Mouse (Mus musculus): ENCODE results near the gene Map1b. TPM values are rescaled to one million over a fixed set of nuclear protein-coding genes. Genes with fewer than 3 reads are reported as not detected.

The Map1b gene
- polyA plus RNA-seq, 1 experiment from 2014 or later, result 72.0 TPM

DNA sequence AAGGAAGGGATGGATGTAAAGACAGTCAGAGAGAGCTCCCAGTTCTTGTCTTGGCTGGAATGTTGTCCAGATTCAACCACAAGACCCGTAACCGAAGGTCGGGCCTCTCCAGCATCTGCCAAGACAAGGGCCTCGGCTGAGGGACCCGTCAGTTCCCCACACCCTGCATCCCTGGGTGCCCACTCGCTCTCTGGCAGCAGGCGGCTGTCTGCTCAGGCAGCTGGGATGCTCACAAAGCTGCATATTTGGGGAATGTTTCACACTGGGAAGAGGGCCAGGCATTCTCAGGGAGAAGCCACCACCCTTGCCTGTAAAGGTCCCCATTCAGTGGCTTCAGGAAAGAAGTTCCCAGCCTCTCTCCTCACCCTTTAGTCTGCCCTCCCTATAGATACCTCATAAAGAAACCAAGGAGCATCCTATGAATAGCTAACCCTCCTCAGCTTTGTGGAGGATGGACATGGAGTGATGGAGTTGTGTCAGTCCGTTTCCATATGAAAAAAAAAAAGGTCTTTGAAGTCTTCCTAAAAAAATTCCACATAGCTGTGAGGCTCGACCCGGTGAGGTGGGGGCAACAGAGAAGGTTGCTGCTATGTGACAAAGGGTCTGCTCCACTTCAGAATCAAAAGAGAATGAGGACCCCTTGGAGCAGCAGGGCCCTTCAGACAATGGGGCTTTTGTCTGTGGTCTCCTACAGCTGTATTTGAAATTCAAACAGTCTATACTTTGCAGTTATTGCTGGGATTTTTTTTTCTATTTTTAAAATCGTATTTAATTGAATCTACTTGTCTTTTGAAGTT is 68.7 kb downstream of the Map1b start:
- no peaks in the 10 kb centered on the region for H3K36me3 ChIP-seq (ENCODE audit: control insufficient read depth, insufficient read depth, low read length)
- WGBS, result 74% methylated on average over 11 of the region's 11 CpGs
- H3K9ac ChIP-seq (ENCODE audit: low read length), result no peak overlapping the region
- H3K27ac ChIP-seq (replicated peaks; ENCODE audit: low read depth, low read length), result no peak overlapping the region
- H3K4me1 ChIP-seq (ENCODE audit: control insufficient read depth, insufficient read depth, low read length), result peaks cover 11% of the 10 kb centered on the region
- H3K9me3 ChIP-seq (ENCODE audit: control insufficient read depth, low read length), result no peaks in the 10 kb centered on the region
- no peak overlapping the region for H3K4me3 ChIP-seq (ENCODE audit: low read depth, low read length)
- H3K4me2 ChIP-seq (ENCODE audit: low read depth, severe bottlenecking), result no peak overlapping the region
- H3K27me3 ChIP-seq (ENCODE audit: control insufficient read depth, insufficient read depth, low read length), result no peaks in the 10 kb centered on the region
- no peak for DNase-seq (ENCODE audit: low spot score)
- no peak for ATAC-seq (ENCODE audit: insufficient number of reproducible peaks, low FRiP score, low TSS enrichment, low read depth)

DNA sequence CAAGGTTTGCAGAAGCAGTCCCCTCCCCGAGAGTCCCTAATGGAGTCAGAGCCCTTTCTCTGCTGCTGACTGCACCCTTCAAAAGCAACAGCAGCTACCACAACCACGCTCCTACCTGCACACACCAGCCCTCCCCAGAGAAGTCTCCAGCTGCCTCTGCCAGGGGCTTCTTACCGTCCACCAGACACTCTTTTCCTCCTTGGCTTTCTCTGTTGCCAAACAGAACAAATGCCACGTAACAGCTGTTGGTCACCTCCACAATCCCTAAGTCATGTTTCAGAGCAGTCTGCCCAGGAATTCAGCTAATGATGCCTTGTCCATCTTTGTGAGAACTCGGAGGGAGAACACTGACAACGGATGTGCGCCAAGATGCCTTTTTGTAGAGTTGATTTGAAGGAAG is 69.3 kb downstream of the Map1b start:
- ATAC-seq (ENCODE audit: insufficient number of reproducible peaks, low FRiP score, low TSS enrichment, low read depth), result no peak
- Histone ChIP-seq H3K36me3 (ENCODE audit: control insufficient read depth, insufficient read depth, low read length) (no peaks in the 10 kb centered on the region), H3K27me3 (ENCODE audit: control insufficient read depth, insufficient read depth, low read length) (no peaks in the 10 kb centered on the region), H3K4me2 (ENCODE audit: low read depth, severe bottlenecking) (no peak overlapping the region), H3K27ac (replicated peaks; ENCODE audit: low read depth, low read length) (no peak overlapping the region), H3K9me3 (ENCODE audit: control insufficient read depth, low read length) (no peaks in the 10 kb centered on the region), H3K9ac (ENCODE audit: low read length) (no peak overlapping the region), H3K4me1 (ENCODE audit: control insufficient read depth, insufficient read depth, low read length) (peaks cover 17% of the 10 kb centered on the region), H3K4me3 (ENCODE audit: low read depth, low read length) (no peak overlapping the region)
- 84% methylated on average over 7 of the region's 7 CpGs for WGBS
- DNase-seq (ENCODE audit: low spot score), result no peak

DNA sequence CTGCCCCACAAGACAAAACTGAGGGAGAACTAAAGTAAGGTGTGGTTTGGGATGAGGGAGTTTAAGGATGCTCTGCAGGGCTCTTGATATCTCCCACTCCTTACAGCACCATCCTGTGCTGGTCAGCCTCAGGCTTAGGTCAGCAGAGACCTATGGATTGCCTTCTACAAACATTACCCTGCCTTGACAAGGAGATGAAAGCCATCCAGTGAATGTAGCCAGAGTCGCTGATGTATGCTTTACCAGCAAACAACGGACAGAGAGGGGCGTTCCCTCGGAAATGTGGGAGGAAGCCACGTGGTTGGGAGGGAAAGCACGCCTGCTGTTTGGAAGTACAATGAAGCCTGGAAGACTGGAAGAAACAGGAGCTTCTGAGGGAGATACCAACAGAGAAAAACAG is 71.5 kb downstream of the Map1b start:
- DNase-seq (ENCODE audit: low spot score) (peak; percentile 66), ATAC-seq (ENCODE audit: insufficient number of reproducible peaks, low FRiP score, low TSS enrichment, low read depth) (no peak)
- peak overlapping the region; percentile 19; the same call in 1 of the 2 replicates for H3K4me2 ChIP-seq (ENCODE audit: low read depth, severe bottlenecking)
- WGBS, result 4% methylated on average over 6 of the region's 6 CpGs
- H3K27me3 ChIP-seq (ENCODE audit: control insufficient read depth, insufficient read depth, low read length), result no peaks in the 10 kb centered on the region
- no peak overlapping the region for H3K27ac ChIP-seq (replicated peaks; ENCODE audit: low read depth, low read length)
- no peaks in the 10 kb centered on the region for H3K36me3 ChIP-seq (ENCODE audit: control insufficient read depth, insufficient read depth, low read length)
- no peaks in the 10 kb centered on the region for H3K9me3 ChIP-seq (ENCODE audit: control insufficient read depth, low read length)
- peaks cover 23% of the 10 kb centered on the region for H3K4me1 ChIP-seq (ENCODE audit: control insufficient read depth, insufficient read depth, low read length)
- H3K9ac ChIP-seq (ENCODE audit: low read length), result no peak overlapping the region
- H3K4me3 ChIP-seq (ENCODE audit: low read depth, low read length), result no peak overlapping the region

DNA sequence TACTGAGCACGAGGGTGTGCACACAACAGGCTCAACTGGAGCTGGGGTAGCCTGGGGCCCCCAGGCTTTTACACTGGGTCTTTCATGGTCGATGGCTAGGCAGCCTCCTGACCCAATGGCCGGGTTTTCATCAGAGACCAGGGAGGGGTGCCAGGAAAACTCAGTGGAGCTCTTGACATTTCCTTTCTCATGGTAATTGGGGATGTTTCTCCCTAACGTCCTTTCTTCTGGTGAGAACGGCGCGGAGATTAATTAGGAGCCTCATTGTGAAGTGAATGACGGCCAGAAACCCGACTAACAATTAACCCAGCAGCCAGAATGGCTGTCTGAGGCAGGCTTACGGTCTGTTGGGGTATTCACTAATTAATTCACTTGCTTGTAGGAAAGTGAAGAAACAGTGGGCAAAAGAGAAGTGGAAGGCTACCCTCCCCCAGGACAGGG is 71.9 kb downstream of the Map1b start:
- ATAC-seq (ENCODE audit: insufficient number of reproducible peaks, low FRiP score, low TSS enrichment, low read depth), result no peak
- H3K4me2 ChIP-seq (ENCODE audit: low read depth, severe bottlenecking), result no peak overlapping the region

DNA sequence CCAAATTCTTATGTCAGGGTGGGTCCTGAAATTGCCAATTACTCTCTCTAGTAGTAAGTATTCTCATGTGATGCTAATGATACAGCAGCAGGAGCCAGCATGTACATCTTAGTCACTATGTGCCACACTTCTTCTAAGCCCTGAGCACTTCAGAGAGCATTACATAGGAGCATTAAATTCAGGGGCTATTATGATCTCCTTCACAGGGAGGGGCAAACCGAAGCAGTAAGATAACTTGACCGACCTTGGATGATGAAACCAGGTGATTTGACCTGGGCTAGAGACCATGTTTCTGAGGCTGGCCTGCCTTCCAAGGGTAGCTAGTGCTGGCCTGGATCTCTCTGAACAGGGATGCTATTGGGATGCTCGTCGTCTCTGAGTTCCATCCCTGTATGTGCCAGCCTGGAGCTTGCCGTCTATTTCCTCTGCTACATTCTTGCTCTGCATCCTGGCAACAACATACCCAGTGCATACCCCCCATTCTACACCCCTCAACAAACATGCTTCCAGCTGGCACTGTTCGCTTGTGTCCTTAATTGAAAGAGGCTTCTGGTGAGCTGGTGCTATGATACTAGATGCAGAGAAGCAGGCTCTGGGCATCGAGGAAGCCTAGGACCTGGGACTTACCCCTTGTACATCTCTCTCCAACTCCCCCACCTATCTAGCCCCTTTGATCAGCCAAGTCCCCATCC is 72.7 kb downstream of the Map1b start:
- Histone ChIP-seq H3K4me2 (ENCODE audit: low read depth, severe bottlenecking) (no peak overlapping the region), H3K4me3 (ENCODE audit: low read depth, low read length) (no peak overlapping the region), H3K4me1 (ENCODE audit: control insufficient read depth, insufficient read depth, low read length) (peaks cover 23% of the 10 kb centered on the region), H3K27ac (replicated peaks; ENCODE audit: low read depth, low read length) (no peak overlapping the region), H3K9ac (ENCODE audit: low read length) (no peak overlapping the region), H3K27me3 (ENCODE audit: control insufficient read depth, insufficient read depth, low read length) (no peaks in the 10 kb centered on the region), H3K36me3 (ENCODE audit: control insufficient read depth, insufficient read depth, low read length) (no peaks in the 10 kb centered on the region), H3K9me3 (ENCODE audit: control insufficient read depth, low read length) (no peaks in the 10 kb centered on the region)
- WGBS, result 86% methylated on average over 7 of the region's 7 CpGs
- no peak for ATAC-seq (ENCODE audit: insufficient number of reproducible peaks, low FRiP score, low TSS enrichment, low read depth)
- no peak for DNase-seq (ENCODE audit: low spot score)

More for the DNA sequence above, 71.9 kb downstream of the Map1b start:
- Histone ChIP-seq H3K9ac (ENCODE audit: low read length) (no peak overlapping the region), H3K36me3 (ENCODE audit: control insufficient read depth, insufficient read depth, low read length) (no peaks in the 10 kb centered on the region), H3K27ac (replicated peaks; ENCODE audit: low read depth, low read length) (no peak overlapping the region), H3K4me1 (ENCODE audit: control insufficient read depth, insufficient read depth, low read length) (peaks cover 23% of the 10 kb centered on the region), H3K4me3 (ENCODE audit: low read depth, low read length) (no peak overlapping the region), H3K27me3 (ENCODE audit: control insufficient read depth, insufficient read depth, low read length) (no peaks in the 10 kb centered on the region), H3K9me3 (ENCODE audit: control insufficient read depth, low read length) (no peaks in the 10 kb centered on the region)
- 11% methylated on average over 10 of the region's 10 CpGs for WGBS
- no peak for DNase-seq (ENCODE audit: low spot score)

DNA sequence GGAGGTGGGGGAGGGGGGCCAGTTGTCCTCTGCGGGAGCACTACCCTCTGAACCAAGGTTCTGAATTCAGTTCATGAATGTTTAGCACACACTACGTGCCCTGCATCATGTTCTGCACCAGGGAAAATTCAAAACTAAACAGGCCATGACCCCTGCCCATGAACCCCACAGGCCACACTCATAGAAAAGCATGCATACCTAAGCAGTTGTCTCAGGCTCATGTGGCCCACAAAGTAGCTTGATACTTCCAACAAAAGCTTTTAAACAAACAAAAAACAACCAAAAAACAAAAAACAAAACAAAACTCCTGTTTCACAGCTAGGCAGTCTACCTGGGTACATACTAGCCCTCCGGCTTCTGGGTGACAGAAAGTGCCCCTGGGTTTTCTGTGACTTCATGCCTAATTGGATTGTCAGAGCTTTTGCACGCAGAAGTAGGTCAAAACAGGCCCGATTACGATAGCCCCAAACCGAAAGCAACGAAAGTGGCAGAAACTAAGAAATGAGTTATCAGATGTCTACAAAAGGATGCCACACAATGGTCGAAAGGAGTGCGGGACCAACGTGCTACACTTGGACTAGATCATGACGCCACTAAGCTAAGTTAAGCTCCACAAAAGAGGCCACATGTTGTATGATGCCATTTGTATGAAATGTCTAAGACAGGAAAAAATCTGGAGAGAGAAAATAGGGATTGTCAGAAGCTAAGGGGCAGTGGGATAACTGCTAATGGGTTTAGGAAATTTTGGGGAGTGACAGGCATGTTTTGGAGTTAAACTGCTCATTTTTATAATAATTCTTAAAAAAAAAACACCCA is 73.7 kb downstream of the Map1b start:
- Histone ChIP-seq H3K4me3 (ENCODE audit: low read depth, low read length) (no peak overlapping the region), H3K4me2 (ENCODE audit: low read depth, severe bottlenecking) (no peak overlapping the region), H3K27me3 (ENCODE audit: control insufficient read depth, insufficient read depth, low read length) (no peaks in the 10 kb centered on the region), H3K9me3 (ENCODE audit: control insufficient read depth, low read length) (no peaks in the 10 kb centered on the region), H3K27ac (replicated peaks; ENCODE audit: low read depth, low read length) (peak overlapping the region; percentile 30; the same call in 1 of the 2 replicates), H3K9ac (ENCODE audit: low read length) (no peak overlapping the region), H3K4me1 (ENCODE audit: control insufficient read depth, insufficient read depth, low read length) (peaks cover 23% of the 10 kb centered on the region), H3K36me3 (ENCODE audit: control insufficient read depth, insufficient read depth, low read length) (no peaks in the 10 kb centered on the region)
- ATAC-seq (ENCODE audit: insufficient number of reproducible peaks, low FRiP score, low TSS enrichment, low read depth) (no peak), DNase-seq (ENCODE audit: low spot score) (no peak)
- 82% methylated on average over 12 of the region's 12 CpGs for WGBS

DNA sequence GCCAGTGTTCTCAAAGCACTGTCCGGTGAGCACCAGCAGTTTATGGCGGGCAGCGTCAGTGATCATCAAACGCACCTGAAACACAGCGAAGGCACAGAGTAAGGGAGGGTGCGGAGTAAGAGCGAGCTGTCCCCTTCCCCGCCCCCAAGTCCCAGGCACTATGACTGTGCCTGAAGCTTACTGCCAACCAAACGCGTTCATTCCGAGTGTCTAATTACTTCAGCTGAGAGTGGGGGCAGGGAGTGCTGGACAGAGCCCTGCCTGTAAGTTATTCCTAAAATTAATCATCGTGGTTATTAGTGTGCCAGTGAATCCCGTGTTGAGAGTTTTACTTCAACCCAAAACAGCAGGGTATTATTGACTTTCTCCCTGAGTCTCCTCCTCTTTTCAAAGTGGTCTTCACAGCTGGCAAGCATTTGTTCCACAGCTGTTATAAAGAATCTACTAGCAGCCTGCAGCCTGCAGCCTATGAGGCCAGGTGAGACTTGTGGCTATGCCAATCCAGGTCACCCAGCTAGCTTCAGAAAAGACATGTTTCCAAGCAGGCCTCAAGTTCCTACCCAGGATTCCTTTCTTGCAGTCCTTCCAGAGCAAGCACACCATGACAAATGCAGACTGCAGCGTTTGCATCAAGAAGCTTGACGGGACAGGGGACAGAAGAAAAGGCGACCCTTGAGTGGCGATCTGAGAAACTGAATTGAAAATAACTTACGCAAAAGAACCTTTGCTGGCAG is 74.5 kb downstream of the Map1b start:
- no peak overlapping the region for H3K4me3 ChIP-seq (ENCODE audit: low read depth, low read length)
- H3K27me3 ChIP-seq (ENCODE audit: control insufficient read depth, insufficient read depth, low read length), result no peaks in the 10 kb centered on the region
- H3K4me1 ChIP-seq (ENCODE audit: control insufficient read depth, insufficient read depth, low read length), result peaks cover 23% of the 10 kb centered on the region
- WGBS, result 46% methylated on average over 18 of the region's 18 CpGs
- H3K4me2 ChIP-seq (ENCODE audit: low read depth, severe bottlenecking), result no peak overlapping the region
- no peaks in the 10 kb centered on the region for H3K9me3 ChIP-seq (ENCODE audit: control insufficient read depth, low read length)
- ATAC-seq (ENCODE audit: insufficient number of reproducible peaks, low FRiP score, low TSS enrichment, low read depth), result peak; percentile 69
- peak overlapping the region; percentile 30; the same call in 1 of the 2 replicates for H3K27ac ChIP-seq (replicated peaks; ENCODE audit: low read depth, low read length)
- H3K9ac ChIP-seq (ENCODE audit: low read length), result no peak overlapping the region
- no peaks in the 10 kb centered on the region for H3K36me3 ChIP-seq (ENCODE audit: control insufficient read depth, insufficient read depth, low read length)
- peak; percentile 53 for DNase-seq (ENCODE audit: low spot score)

DNA sequence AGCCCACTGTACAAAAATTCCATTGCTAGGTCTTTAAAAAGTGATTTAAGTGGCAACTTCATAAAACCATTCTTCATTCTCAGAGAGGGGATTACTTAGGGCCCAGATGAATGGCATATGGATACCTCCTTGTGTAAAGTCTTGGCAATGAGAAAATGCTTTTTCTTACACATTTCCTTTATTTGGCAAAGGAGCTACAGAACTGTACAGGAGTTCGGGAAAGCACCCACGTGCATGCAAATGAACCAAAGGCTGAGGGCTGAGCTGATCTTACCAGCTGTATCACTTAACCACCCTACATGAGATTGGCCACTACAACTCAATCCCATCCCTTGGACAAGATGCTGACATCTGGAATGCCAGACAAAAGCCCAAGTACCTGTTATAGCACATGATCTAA is 76.1 kb downstream of the Map1b start:
- H3K36me3 ChIP-seq (ENCODE audit: control insufficient read depth, insufficient read depth, low read length), result no peaks in the 10 kb centered on the region
- ATAC-seq (ENCODE audit: insufficient number of reproducible peaks, low FRiP score, low TSS enrichment, low read depth) (no peak), DNase-seq (ENCODE audit: low spot score) (no peak)
- no peaks in the 10 kb centered on the region for H3K9me3 ChIP-seq (ENCODE audit: control insufficient read depth, low read length)
- no peak overlapping the region for H3K9ac ChIP-seq (ENCODE audit: low read length)
- H3K4me2 ChIP-seq (ENCODE audit: low read depth, severe bottlenecking), result no peak overlapping the region
- H3K4me1 ChIP-seq (ENCODE audit: control insufficient read depth, insufficient read depth, low read length), result peaks cover 23% of the 10 kb centered on the region
- H3K27ac ChIP-seq (replicated peaks; ENCODE audit: low read depth, low read length), result no peak overlapping the region
- no peak overlapping the region for H3K4me3 ChIP-seq (ENCODE audit: low read depth, low read length)
- WGBS, result 86% methylated on average over 2 of the region's 2 CpGs
- no peaks in the 10 kb centered on the region for H3K27me3 ChIP-seq (ENCODE audit: control insufficient read depth, insufficient read depth, low read length)

Measured in limb, embryonic 11.5 days (tissue).